Mouse (Mus musculus) cerebellum, postnatal 36 days (tissue): ENCODE measurements around the gene Ldlrad3.

Experiments used
- DNase-seq, 2 experiments: peaks; one replicate each; pipeline ENCODE4 v3.0.0; 2021 to 2022; ENCODE audit warnings: mixed read lengths in 2 of 2

Ldlrad3 gene

GRCm38 (mm10) chr2:102033818-102034512 is 152.2 kb downstream of the Ldlrad3 start:
- no peak for DNase-seq

- DNase-seq, result peak in 1 of 2 experiments; percentile 33
These were observed 153.4 kb downstream of the Ldlrad3 start for GRCm38 (mm10) chr2:102032713-102033343.

- DNase-seq, result peak; percentile 55 to 57
These were observed 155.5 kb downstream of the Ldlrad3 start for GRCm38 (mm10) chr2:102030652-102031051.

- no peak for DNase-seq
These were observed 156.0 kb downstream of the Ldlrad3 start for GRCm38 (mm10) chr2:102030152-102030551.

- DNase-seq, result no peak
These were observed 156.5 kb downstream of the Ldlrad3 start for GRCm38 (mm10) chr2:102029682-102030081.

GRCm38 (mm10) chr2:102027265-102027664 is 158.9 kb downstream of the Ldlrad3 start:
- DNase-seq, result peak; percentile 49 to 60

- DNase-seq, result no peak
These were observed 160.0 kb downstream of the Ldlrad3 start for GRCm38 (mm10) chr2:102026156-102026555.

GRCm38 (mm10) chr2:102024483-102024882 is 161.7 kb downstream of the Ldlrad3 start:
- no peak for DNase-seq

GRCm38 (mm10) chr2:102021371-102022084 is 164.7 kb downstream of the Ldlrad3 start:
- no peak for DNase-seq

GRCm38 (mm10) chr2:102020546-102020945 is 165.6 kb downstream of the Ldlrad3 start:
- no peak for DNase-seq

- no peak for DNase-seq
These were observed 171.6 kb downstream of the Ldlrad3 start for GRCm38 (mm10) chr2:102014538-102015113.

- no peak for DNase-seq
These were observed 174.7 kb downstream of the Ldlrad3 start for GRCm38 (mm10) chr2:102011311-102011975.

- no peak for DNase-seq
These were observed 176.4 kb downstream of the Ldlrad3 start for GRCm38 (mm10) chr2:102009766-102010265.

- DNase-seq, result no peak
These were observed 180.0 kb downstream of the Ldlrad3 start for GRCm38 (mm10) chr2:102006143-102006542.

GRCm38 (mm10) chr2:102005377-102006007 is 180.7 kb downstream of the Ldlrad3 start:
- DNase-seq, result no peak

- no peak for DNase-seq
These were observed 182.4 kb downstream of the Ldlrad3 start for GRCm38 (mm10) chr2:102003776-102004264.

GRCm38 (mm10) chr2:102002974-102003775 is 183.0 kb downstream of the Ldlrad3 start:
- no peak for DNase-seq

GRCm38 (mm10) chr2:102002408-102002973 is 183.7 kb downstream of the Ldlrad3 start:
- no peak for DNase-seq

- DNase-seq, result no peak
These were observed 184.5 kb downstream of the Ldlrad3 start for GRCm38 (mm10) chr2:102001661-102002060.

GRCm38 (mm10) chr2:101998911-101999572 is 187.1 kb downstream of the Ldlrad3 start:
- no peak for DNase-seq
